ENCODE assay signal across 18 mouse cellular contexts in the genomic region with DNA sequence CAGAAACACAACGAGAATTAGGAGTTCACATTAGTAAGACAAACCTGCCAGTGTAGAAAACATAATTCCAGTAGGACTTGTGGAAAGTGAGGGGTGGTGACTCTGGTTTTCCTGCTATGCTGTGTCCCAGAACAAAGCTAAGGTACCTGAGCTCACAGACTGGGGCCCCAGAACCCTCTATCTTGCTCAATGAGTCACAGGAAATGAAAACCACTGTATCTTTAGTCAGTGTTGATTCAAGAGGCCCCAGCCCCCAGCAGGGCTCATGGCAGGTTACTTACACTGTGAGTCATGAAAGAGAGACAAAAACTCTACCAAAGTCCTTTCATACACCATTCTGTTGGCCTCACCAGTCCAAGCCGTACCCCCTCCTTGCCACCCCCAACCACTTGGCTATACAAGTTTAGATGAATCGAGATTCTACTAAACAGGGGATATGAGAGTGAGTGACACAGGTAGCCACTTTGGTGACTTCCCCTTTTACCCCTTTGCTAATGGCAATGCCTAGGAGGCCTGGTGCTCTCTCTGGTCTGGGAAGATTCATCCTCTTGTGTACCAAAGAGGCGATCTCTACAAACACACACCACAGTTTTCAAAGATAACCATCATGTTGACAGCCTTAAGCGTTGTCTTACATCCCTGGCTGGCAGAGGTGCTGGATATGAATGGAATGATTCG. TPM values are rescaled to one million over a fixed set of nuclear protein-coding genes. Genes with fewer than 3 reads are reported as not detected.
DNase-seq lines count a peak whose midpoint lies in the region; ATAC-seq lines count a peak whose summit lies in the region.
"Had no signal": no experiment of that assay in that cellular context is flagged by ENCODE, and none has a peak within 500 bp of the region (broad histone marks: within the 10 kb centered on the region; RNA-seq: fewer than 3 reads in every experiment).

No protein-coding gene starts in this region.

- peak; percentile 88 for ATAC-seq in activated CD4-positive, CD25-positive, alpha-beta regulatory T cell, adult 4 months
- peak; percentile 26; the same call in 1 of the 2 replicates for ATAC-seq in megakaryocyte progenitor cell, adult 5-6 weeks (replicated peaks; ENCODE audit: poor library complexity)
- no peak for ATAC-seq in forebrain, embryonic 14.5 days
- no peak for ATAC-seq in midbrain, embryonic 11.5 days (ENCODE audit: low FRiP score)
- ATAC-seq: forebrain, embryonic 15.5 days had no signal

- H3K4me1 ChIP-seq in forebrain, embryonic 14.5 days (ENCODE audit: control insufficient read depth, insufficient read depth, low read length) = no peaks in the 10 kb centered on the region
- no peaks in the 10 kb centered on the region for H3K4me1 ChIP-seq in midbrain, embryonic 11.5 days (ENCODE audit: control insufficient read depth, insufficient read depth, low read length)
- H3K4me1 ChIP-seq: embryonic facial prominence, embryonic 15.5 days; forebrain, embryonic 15.5 days had no signal

- H3K4me2 ChIP-seq in forebrain, embryonic 14.5 days (ENCODE audit: low read length) = no peak overlapping the region
- no peak overlapping the region for H3K4me2 ChIP-seq in midbrain, embryonic 11.5 days
- H3K4me2 ChIP-seq: embryonic facial prominence, embryonic 15.5 days; forebrain, embryonic 15.5 days; heart, embryonic 15.5 days had no signal

- peaks cover 9% of the 10 kb centered on the region for H3K27me3 ChIP-seq in forebrain, embryonic 14.5 days (replicated peaks; ENCODE audit: control insufficient read depth, insufficient read depth, low read length)
- peaks cover 3% of the 10 kb centered on the region for H3K27me3 ChIP-seq in midbrain, embryonic 11.5 days (ENCODE audit: control insufficient read depth, insufficient read depth, low read length)

- DNase-seq in heart, adult 11 months = peak; percentile 69
- no peak for DNase-seq in heart, postnatal 14 days
- peak; percentile 84 for DNase-seq in 416B (ENCODE audit: low read depth)
- no peak for DNase-seq in forebrain, embryonic 14.5 days (ENCODE audit: low spot score)
- DNase-seq in midbrain, embryonic 11.5 days (ENCODE audit: low spot score, missing footprints) = no peak
- no peak for DNase-seq in frontal cortex, postnatal 10 days (ENCODE audit: low spot score in 2 of 2)
- DNase-seq: adrenal gland, postnatal 14 days; gastrocnemius, postnatal 10 days; lung, postnatal 4 days; right cerebral cortex, postnatal 25 days; thymus, postnatal 36 days had no signal

- intact Hi-C loops in heart, postnatal 14 days (cut with DNase I) = no loop called here

- no peak overlapping the region for H3K9ac ChIP-seq in forebrain, embryonic 14.5 days (ENCODE audit: low read length)
- no peak overlapping the region for H3K9ac ChIP-seq in midbrain, embryonic 11.5 days (ENCODE audit: low read length)
- H3K9ac ChIP-seq: embryonic facial prominence, embryonic 15.5 days; forebrain, embryonic 15.5 days; heart, embryonic 15.5 days had no signal

- no peaks in the 10 kb centered on the region for H3K9me3 ChIP-seq in forebrain, embryonic 14.5 days (replicated peaks; ENCODE audit: control insufficient read depth, low read length)
- no peaks in the 10 kb centered on the region for H3K9me3 ChIP-seq in midbrain, embryonic 11.5 days (ENCODE audit: control insufficient read depth, low read length)
- H3K9me3 ChIP-seq: embryonic facial prominence, embryonic 15.5 days; forebrain, embryonic 15.5 days; heart, embryonic 15.5 days had no signal

- H3K4me3 ChIP-seq in forebrain, embryonic 14.5 days (ENCODE audit: low read depth, low read length) = no peak overlapping the region
- no peak overlapping the region for H3K4me3 ChIP-seq in midbrain, embryonic 11.5 days (ENCODE audit: low read depth, low read length)
- H3K4me3 ChIP-seq: embryonic facial prominence, embryonic 15.5 days; forebrain, embryonic 15.5 days; heart, embryonic 15.5 days had no signal

- H3K36me3 ChIP-seq in forebrain, embryonic 14.5 days (ENCODE audit: control insufficient read depth, insufficient read depth, low read length) = no peaks in the 10 kb centered on the region
- H3K36me3 ChIP-seq in midbrain, embryonic 11.5 days (ENCODE audit: control insufficient read depth, insufficient read depth, low read length) = no peaks in the 10 kb centered on the region
- H3K36me3 ChIP-seq: embryonic facial prominence, embryonic 15.5 days; forebrain, embryonic 15.5 days; heart, embryonic 15.5 days had no signal

- 81% methylated on average over 6 of the region's 6 CpGs for WGBS in forebrain, embryonic 14.5 days
- WGBS in midbrain, embryonic 11.5 days = 91% methylated on average over 6 of the region's 6 CpGs

- no peak overlapping the region for H3K27ac ChIP-seq in forebrain, embryonic 14.5 days (ENCODE audit: low read depth, low read length)
- H3K27ac ChIP-seq in midbrain, embryonic 11.5 days (ENCODE audit: low read depth, low read length) = no peak overlapping the region
- H3K27ac ChIP-seq: embryonic facial prominence, embryonic 15.5 days; forebrain, embryonic 15.5 days; heart, embryonic 15.5 days had no signal

RNA-seq across cellular contexts. Expression of a gene that starts 8.6 kb away (rescaled TPM):
- total RNA-seq in heart, postnatal 14 days (2021) = not detected
- not detected for polyA plus RNA-seq in activated CD4-positive, CD25-positive, alpha-beta regulatory T cell, adult 4 months (2017; shearing (Covaris generic))
- not detected in 2 replicates for total RNA-seq in megakaryocyte progenitor cell, adult 5-6 weeks (2015)
- total RNA-seq in megakaryocyte progenitor cell, adult 5-6 weeks (2017) = not detected in 2 replicates
- not detected in 2 replicates for polyA plus RNA-seq in forebrain, embryonic 14.5 days (2014; fragmentation: Nextera tagmentation; extraction: Ambion mirVana)
- not detected in 2 replicates for polyA plus RNA-seq in midbrain, embryonic 11.5 days (2014; fragmentation: Nextera tagmentation; extraction: Ambion mirVana)
- total RNA-seq: adrenal gland, postnatal 14 days; gastrocnemius, postnatal 10 days had no signal
- polyA plus RNA-seq: embryonic facial prominence, embryonic 15.5 days; forebrain, embryonic 15.5 days; heart, embryonic 15.5 days; midbrain, postnatal 0 days had no signal

RNA-seq across cellular contexts. Expression of a gene that starts 11.8 kb away (rescaled TPM):
- under 1 TPM; 0.10 to 0.17 TPM for total RNA-seq in heart, postnatal 14 days (2021)
- not detected for polyA plus RNA-seq in activated CD4-positive, CD25-positive, alpha-beta regulatory T cell, adult 4 months (2017; shearing (Covaris generic))
- not detected in 2 replicates for total RNA-seq in megakaryocyte progenitor cell, adult 5-6 weeks (2015)
- 0.10 TPM in 1 of 2 replicates, not detected in the other for total RNA-seq in megakaryocyte progenitor cell, adult 5-6 weeks (2017)
- 2.2 and 2.4 TPM in 2 replicates for polyA plus RNA-seq in forebrain, embryonic 14.5 days (2014; fragmentation: Nextera tagmentation; extraction: Ambion mirVana)
- 1.8 and 2.2 TPM in 2 replicates for polyA plus RNA-seq in midbrain, embryonic 11.5 days (2014; fragmentation: Nextera tagmentation; extraction: Ambion mirVana)
- total RNA-seq: gastrocnemius, postnatal 10 days had no signal

RNA-seq across cellular contexts. Expression of a gene that starts 57.9 kb away (rescaled TPM):
- total RNA-seq in heart, postnatal 14 days (2021) = under 1 TPM in 1 of 2 experiments, not detected in 1; 0.10 TPM
- polyA plus RNA-seq in activated CD4-positive, CD25-positive, alpha-beta regulatory T cell, adult 4 months (2017; shearing (Covaris generic)) = not detected
- not detected in 2 replicates for total RNA-seq in megakaryocyte progenitor cell, adult 5-6 weeks (2015)
- total RNA-seq in megakaryocyte progenitor cell, adult 5-6 weeks (2017) = not detected in 2 replicates
- polyA plus RNA-seq in forebrain, embryonic 14.5 days (2014; fragmentation: Nextera tagmentation; extraction: Ambion mirVana) = 2.2 and 2.4 TPM in 2 replicates
- polyA plus RNA-seq in midbrain, embryonic 11.5 days (2014; fragmentation: Nextera tagmentation; extraction: Ambion mirVana) = 5.1 and 5.6 TPM in 2 replicates
- total RNA-seq: adrenal gland, postnatal 14 days; gastrocnemius, postnatal 10 days; liver, adult 2 months had no signal
- polyA plus RNA-seq: liver, adult 2 months had no signal

Comparison
In these comparisons a context has a peak if more than half of its experiments do, and no peak if none do; other contexts are left out.
1. DNase-seq: peak in heart, adult 11 months (single experiment) and 416B (single experiment); none in heart, postnatal 14 days (0 of 2), forebrain, embryonic 14.5 days (single experiment), midbrain, embryonic 11.5 days (single experiment) and frontal cortex, postnatal 10 days (0 of 2).
2. ATAC-seq: peak in activated CD4-positive, CD25-positive, alpha-beta regulatory T cell, adult 4 months (single experiment) and megakaryocyte progenitor cell, adult 5-6 weeks (single experiment); none in forebrain, embryonic 14.5 days (single experiment) and midbrain, embryonic 11.5 days (single experiment).